Mouse (Mus musculus) limb, embryonic 14.5 days (tissue): Measurements from ENCODE around the gene Vps45. TPM values are rescaled to one million over a fixed set of nuclear protein-coding genes. Genes with fewer than 3 reads are reported as not detected.

Source experiments
- ATAC-seq: fragments of 200-750 bp; cut with Nextera tagmentation; 2 replicates; pipeline ENCODE4 v1.8.0; 2017; ENCODE audit warnings: low read depth, moderate number of reproducible peaks, moderate TSS enrichment; ENCODE audit not compliant: low FRiP score
- DNase-seq: peaks from one replicate; pipeline ENCODE4 v3.0.0-alpha.2; 2015; ENCODE audit warnings: low spot score
- H3K27ac ChIP-seq: fragments of 300-500 bp; sonication (generic); replicated peaks from 2 replicates; pipeline ENCODE4 v1.5.1; 2014; ENCODE audit warnings: low read depth, mild to moderate bottlenecking, low read length, moderate library complexity, mixed read lengths
- H3K27me3 ChIP-seq: fragments of 300-500 bp; sonication (generic); 2 replicates; pipeline ENCODE4 v1.6.1; 2014; ENCODE audit warnings: low read length, mixed read lengths; ENCODE audit not compliant: control insufficient read depth, insufficient read depth
- H3K36me3 ChIP-seq: fragments of 300-500 bp; sonication (generic); 2 replicates; pipeline ENCODE4 v1.6.1; 2014; ENCODE audit warnings: mild to moderate bottlenecking, low read length, moderate library complexity, mixed read lengths; ENCODE audit not compliant: control insufficient read depth, insufficient read depth
- H3K4me1 ChIP-seq: fragments of 300-500 bp; sonication (generic); 2 replicates; pipeline ENCODE4 v1.6.1; 2014; ENCODE audit warnings: antibody characterized with exemption, low read length, mixed read lengths; ENCODE audit not compliant: control insufficient read depth, insufficient read depth
- H3K4me2 ChIP-seq: fragments of 300-500 bp; sonication (generic); replicated peaks from 2 replicates; pipeline ENCODE4 v1.6.1; 2014; ENCODE audit warnings: low read depth, mild to moderate bottlenecking, low read length, moderate library complexity; ENCODE audit not compliant: severe bottlenecking
- H3K4me3 ChIP-seq: fragments of 300-500 bp; sonication (generic); replicated peaks from 2 replicates; pipeline ENCODE4 v1.5.1; 2014; ENCODE audit warnings: low read length
- H3K9ac ChIP-seq: fragments of 300-500 bp; sonication (generic); 2 replicates; pipeline ENCODE4 v1.6.1; 2014; ENCODE audit warnings: mild to moderate bottlenecking, low read depth, low read length, moderate library complexity; ENCODE audit not compliant: severe bottlenecking
- H3K9me3 ChIP-seq: fragments of 300-500 bp; sonication (generic); 2 replicates; pipeline ENCODE4 v1.6.1; 2016; ENCODE audit warnings: low read length; ENCODE audit not compliant: control insufficient read depth
- POLR2A ChIP-seq: fragments of 200-500 bp; IDR thresholded peaks from 2 replicates; pipeline ENCODE4 v1.8.0; 2012; ENCODE audit warnings: inconsistent platforms, mild to moderate bottlenecking, moderate library complexity, borderline replicate concordance; ENCODE audit not compliant: insufficient read depth, insufficient read length; ENCODE audit errors: extremely low read depth
- WGBS: fragments of 180-500 bp; shearing (Covaris S2); extraction: QIAGEN DNeasy Blood & Tissue Kit; methylation state at CpG from one replicate; pipeline ENCODE4 v1.1.7; 2014; 5-methylcytosine and 5-hydroxymethylcytosine counted together
- polyA plus RNA-seq, 2 experiments: library from polyadenylated mRNA; depleted of rRNA in 1 of 2; stranded (reverse) in 1 of 2; unstranded in 1 of 2; fragments of >200 nt; fragmentation: Nextera tagmentation in 1 of 2; extraction: Ambion mirVana in 1 of 2; gene quantifications; 2 replicates each; pipeline versions ENCODE4 v1.2.1 to v1.2.3; 2012 to 2014

The Vps45 gene
- polyA plus RNA-seq, 2 experiments = 16.5 to 27.0 TPM

DNA sequence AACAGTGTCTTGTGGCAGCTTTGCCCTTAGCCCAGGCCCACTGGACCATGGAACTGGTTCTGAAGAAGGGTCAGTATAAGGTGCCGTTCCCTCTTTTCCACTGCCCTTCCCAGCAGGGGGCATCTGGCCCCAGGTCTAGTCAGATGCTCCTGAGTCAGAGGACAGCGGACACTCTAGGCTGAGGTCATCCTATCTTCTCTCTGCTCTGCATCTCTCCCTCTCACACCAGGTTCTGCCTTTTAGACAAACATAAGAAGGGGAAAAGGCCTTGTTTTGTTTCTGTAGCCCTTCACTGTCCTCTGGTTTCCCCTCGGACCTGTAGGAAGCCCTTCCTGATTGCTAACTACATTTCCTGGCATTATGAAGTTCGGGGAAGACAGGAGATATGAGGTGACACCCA is 64.4 kb downstream of the Vps45 start:
- Histone ChIP-seq H3K27ac (no peak overlapping the region), H3K4me2 (peak overlapping the region; percentile 57), H3K4me1 (peaks cover 29% of the 10 kb centered on the region), H3K9ac (peak overlapping the region; percentile 98), H3K9me3 (no peaks in the 10 kb centered on the region), H3K4me3 (peak overlapping the region; percentile 76), H3K27me3 (no peaks in the 10 kb centered on the region), H3K36me3 (peaks cover 40% of the 10 kb centered on the region)
- TF ChIP-seq POLR2A = no peak
- ATAC-seq (no peak), DNase-seq (no peak)
- 25% methylated on average over 4 of the region's 4 CpGs for WGBS

DNA sequence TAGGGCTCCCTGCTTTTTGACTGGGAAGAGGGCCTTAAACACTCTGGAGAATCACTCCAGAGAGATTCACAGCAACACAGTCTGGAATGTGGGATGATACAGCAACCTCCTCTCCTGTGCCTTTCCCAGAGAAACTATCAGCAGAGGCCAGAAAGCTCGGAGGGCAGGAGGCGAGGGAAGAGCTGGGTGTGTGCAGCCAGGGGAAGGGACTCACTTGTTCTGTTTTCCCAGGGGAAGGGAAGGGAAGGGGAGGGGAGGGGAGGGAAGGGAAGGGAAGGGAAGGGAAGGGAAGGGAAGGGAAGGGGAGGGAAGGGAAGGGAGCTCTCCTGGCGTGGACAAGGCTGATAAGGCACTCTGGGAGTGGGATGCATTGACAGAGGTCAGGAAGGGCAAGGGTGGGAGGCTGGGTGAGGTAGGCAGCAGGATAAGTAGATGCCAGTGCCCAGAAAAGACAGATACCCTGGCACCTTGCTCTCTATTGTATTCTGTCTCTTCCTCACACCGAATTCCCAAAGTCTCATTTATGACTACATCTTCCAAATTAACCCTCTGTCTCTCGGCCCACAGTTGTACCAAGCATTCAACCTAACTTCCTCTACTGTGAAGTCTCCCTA is 65.2 kb downstream of the Vps45 start:
- Histone ChIP-seq H3K4me2 (peak overlapping the region; percentile 57), H3K27me3 (no peaks in the 10 kb centered on the region), H3K9ac (0 out of 2 replicates have a peak overlapping the region, but pooled peaks have one; percentile 98), H3K4me1 (peaks cover 29% of the 10 kb centered on the region), H3K36me3 (peaks cover 48% of the 10 kb centered on the region), H3K27ac (no peak overlapping the region), H3K4me3 (peak overlapping the region; percentile 76; the same call in 1 of the 2 replicates), H3K9me3 (no peaks in the 10 kb centered on the region)
- 70% methylated on average over 5 of the region's 5 CpGs for WGBS
- TF ChIP-seq POLR2A = no peak
- ATAC-seq = no peak
- DNase-seq = no peak

DNA sequence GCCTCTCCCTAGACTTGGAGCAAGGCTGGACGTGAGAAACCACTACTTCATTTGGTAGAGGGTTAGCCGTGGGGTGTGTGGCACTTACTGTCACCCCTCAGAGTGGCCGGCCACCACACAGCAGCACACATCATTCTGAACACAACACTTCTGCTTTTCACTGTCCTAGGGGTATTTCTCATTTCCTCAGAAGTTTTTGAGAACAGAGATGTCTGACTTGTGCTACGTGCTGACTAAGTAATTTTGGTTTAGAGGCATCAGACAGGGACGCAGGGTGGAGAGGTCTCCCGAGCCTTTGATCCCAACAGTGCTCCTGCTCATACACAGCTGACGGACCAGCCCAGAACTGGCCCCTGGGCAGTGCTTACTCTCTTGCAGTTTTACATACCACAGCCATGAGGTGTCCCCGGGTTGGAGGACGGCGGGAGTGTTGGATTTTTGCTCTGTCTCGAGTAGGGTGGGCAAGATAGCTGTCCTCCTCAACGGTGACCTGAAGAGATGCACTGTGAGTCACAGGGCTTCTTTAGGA is 67.8 kb downstream of the Vps45 start:
- Histone ChIP-seq H3K27ac (no peak overlapping the region), H3K36me3 (peaks cover 52% of the 10 kb centered on the region), H3K27me3 (no peaks in the 10 kb centered on the region), H3K9me3 (no peaks in the 10 kb centered on the region), H3K4me2 (no peak overlapping the region), H3K4me1 (peaks cover 28% of the 10 kb centered on the region), H3K9ac (no peak overlapping the region), H3K4me3 (no peak overlapping the region)
- 83% methylated on average over 12 of the region's 12 CpGs for WGBS
- DNase-seq = no peak
- TF ChIP-seq POLR2A = no peak
- ATAC-seq = no peak

- H3K4me1 ChIP-seq = peaks cover 37% of the 10 kb centered on the region
- no peaks in the 10 kb centered on the region for H3K27me3 ChIP-seq
- TF ChIP-seq POLR2A = no peak
- H3K9ac ChIP-seq = no peak overlapping the region
- H3K36me3 ChIP-seq = peaks cover 52% of the 10 kb centered on the region
- 59% methylated on average over 10 of the region's 10 CpGs for WGBS
- peak; percentile 36 for ATAC-seq
- H3K9me3 ChIP-seq = no peaks in the 10 kb centered on the region
- peak; percentile 60 for DNase-seq
- H3K4me3 ChIP-seq = no peak overlapping the region
- H3K4me2 ChIP-seq = no peak overlapping the region
- H3K27ac ChIP-seq = 0 out of 2 replicates have a peak overlapping the region, but pooled peaks have one; percentile 0
Observed at GRCm38 (mm10) chr3:95988969-95989368, 69.3 kb downstream of the Vps45 start.

GRCm38 (mm10) chr3:95988138-95988537 is 70.1 kb downstream of the Vps45 start:
- no peak overlapping the region for H3K27ac ChIP-seq
- H3K4me2 ChIP-seq = no peak overlapping the region
- peaks cover 52% of the 10 kb centered on the region for H3K36me3 ChIP-seq
- H3K27me3 ChIP-seq = no peaks in the 10 kb centered on the region
- H3K4me1 ChIP-seq = peaks cover 28% of the 10 kb centered on the region
- no peak overlapping the region for H3K4me3 ChIP-seq
- DNase-seq (no peak), ATAC-seq (no peak)
- H3K9me3 ChIP-seq = no peaks in the 10 kb centered on the region
- TF ChIP-seq POLR2A = no peak
- H3K9ac ChIP-seq = no peak overlapping the region
- WGBS = 100% methylated on average over 1 of the region's 1 CpGs
